Mouse (Mus musculus): Measurements from ENCODE around the gene Atp1b1.

- TF ChIP-seq CTCF (conservative IDR thresholded peaks at IDR 0.05; ENCODE audit: insufficient read depth, insufficient read length, low read depth, low read length) (no peak), POLR2A (IDR thresholded peaks at IDR 0.05; ENCODE audit: low read depth, low read length) (no peak)
Observed at GRCm38 (mm10) chr1:164453739-164454138, 4.4 kb downstream of the Atp1b1 start.

Data from kidney, adult 2 months (tissue).